Mouse (Mus musculus): ENCODE data around the gene Cypt14. TPM values are rescaled to one million over a fixed set of nuclear protein-coding genes. Genes with fewer than 3 reads are reported as not detected.
"Not testable (repeated sequence)": the region's sequence is repeated elsewhere in the genome, so short reads cannot be mapped to it uniquely, and the experiment has no call there.

Cypt14 gene
- total RNA-seq (2021) = not detected
- long read RNA-seq, experiment 1 = 0 reads
- long read RNA-seq, experiment 2 = 0 reads

GRCm38 (mm10) chrX:39863504-39863903 lies at the start of gene Cypt14:
TSS of gene Cypt14 (minus strand) at chrX:39863604.
- DNase-seq (ENCODE audit: low spot score in 2 of 2) = not testable (repeated sequence)
